Mouse (Mus musculus) layer of hippocampus, adult 11-12 months (tissue): ENCODE measurements at regions not wholly inside any gene's neighbourhood (a gene's known extent, or its start where the extent isn't known, plus 50 kb on each side); places are given as distances from the start of the nearest gene placed in this dataset.
"Not testable (repeated sequence)": the region's sequence is repeated elsewhere in the genome, so short reads cannot be mapped to it uniquely, and the experiment has no call there.

Experiments
- DNase-seq: peaks from one replicate; pipeline ENCODE4 v3.0.0; 2022; ENCODE audit warnings: low spot score

DNA sequence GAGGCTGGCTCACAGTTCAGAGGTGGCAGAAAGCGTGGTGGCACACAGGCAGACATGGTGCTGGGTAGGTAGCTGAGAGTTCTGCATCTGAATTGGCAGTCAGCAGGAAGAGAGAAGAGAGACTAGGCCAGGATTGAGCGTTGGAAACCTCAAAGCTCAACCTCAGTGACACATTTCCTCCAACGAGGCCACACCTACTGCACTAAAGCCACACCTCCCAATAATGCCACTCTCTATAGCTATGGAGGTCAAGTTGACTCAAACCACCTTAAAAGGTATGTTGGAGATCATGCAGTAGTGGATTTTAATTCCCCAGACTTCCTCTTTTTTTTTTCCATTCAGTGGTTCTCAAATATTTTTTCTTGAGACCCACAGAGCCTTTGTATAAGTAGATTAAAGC, 57.1 kb downstream of the Ccdc54 start:
- no peak for DNase-seq

DNA sequence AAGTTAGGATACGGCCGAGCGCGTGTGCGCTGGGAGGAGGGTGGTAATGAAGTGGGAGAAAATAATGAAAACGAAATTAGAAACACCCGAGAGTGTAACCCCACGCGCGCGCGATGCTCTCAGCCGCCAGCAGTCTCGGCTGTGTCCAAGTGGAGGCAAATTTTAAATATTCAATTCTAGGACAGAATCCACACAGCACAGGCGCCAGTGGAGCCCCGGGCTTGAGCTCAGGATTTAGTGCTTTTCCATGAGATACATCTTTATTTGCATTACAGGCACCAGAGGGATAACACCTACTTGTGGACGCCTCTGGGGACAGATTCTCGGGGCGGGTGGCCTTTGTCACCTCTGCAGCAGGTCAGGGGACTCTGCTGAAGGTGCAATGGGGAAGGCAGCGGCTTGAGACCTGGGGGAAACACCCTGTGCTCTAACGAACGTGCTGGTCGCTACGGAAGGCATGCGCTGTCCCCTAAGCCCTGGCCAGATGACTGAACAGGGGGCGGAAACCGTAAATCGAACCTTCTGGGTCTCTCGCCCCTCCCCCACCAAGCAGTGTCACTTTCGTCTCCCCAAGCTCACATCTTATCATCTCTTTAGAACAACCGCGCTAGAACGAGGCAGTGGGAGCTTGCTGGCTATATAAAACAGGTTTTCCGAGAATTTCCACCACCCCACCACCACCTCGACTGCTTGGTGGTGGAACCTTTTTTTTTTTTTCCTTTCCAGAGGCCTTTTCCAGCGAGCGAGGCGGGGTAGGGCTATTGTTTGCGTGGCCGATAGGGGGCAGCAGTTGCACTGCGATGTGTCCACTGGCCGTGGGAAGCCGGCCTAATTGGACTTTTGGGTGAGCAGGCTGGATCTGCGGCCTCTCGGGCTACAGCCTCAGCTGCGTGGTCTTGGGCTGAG, 61.2 kb downstream of the Ccdc54 start:
- DNase-seq = peak; percentile 87

DNA sequence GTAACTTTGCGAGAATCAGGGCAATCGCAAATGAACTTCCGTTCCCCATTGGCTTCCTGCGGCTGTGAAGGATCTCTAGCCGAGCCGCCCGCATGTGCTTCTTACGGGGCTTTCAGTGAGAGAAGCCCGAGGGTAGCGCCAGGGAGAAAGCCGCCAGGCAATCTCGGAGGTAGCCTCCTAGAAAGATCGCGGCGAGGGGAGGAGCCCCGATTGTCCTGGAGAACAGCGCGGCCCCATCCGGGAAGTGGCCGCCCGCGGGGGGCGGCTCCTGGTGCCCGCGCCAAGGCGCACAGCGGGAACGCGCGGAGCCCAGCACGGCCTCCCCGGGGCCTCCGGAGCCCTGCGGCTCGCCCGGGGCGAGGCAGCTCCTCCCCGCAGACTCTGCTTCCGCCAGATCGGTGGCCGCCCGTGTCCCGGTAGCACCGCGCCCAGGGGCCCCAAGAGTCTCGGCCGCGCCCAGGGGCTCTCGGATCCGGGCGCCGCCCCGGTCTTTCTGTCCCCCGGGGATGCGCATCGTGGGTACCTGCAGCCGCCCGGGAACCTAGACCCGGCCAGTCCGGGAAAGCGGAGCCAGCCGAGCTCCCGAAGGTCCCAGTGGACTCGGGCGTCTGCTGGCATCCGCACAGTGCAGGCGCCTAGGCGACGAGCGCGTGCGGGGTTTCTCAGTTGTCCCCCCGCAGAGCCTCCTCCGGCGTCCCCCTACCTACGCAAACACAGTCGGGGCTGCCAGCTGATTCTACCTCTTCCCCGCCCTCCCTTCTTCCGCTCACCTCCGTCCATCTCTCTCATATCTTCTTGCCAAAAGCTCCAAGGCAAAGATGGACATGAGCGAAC, 62.1 kb downstream of the Ccdc54 start:
- DNase-seq = peak; percentile 62

GRCm38 (mm10) chr16:50528355-50528676, 62.6 kb downstream of the Ccdc54 start:
- no peak for DNase-seq

- not testable (repeated sequence) for DNase-seq
Observed at GRCm38 (mm10) chr16:50526930-50527329, 64.0 kb downstream of the Ccdc54 start.

DNA sequence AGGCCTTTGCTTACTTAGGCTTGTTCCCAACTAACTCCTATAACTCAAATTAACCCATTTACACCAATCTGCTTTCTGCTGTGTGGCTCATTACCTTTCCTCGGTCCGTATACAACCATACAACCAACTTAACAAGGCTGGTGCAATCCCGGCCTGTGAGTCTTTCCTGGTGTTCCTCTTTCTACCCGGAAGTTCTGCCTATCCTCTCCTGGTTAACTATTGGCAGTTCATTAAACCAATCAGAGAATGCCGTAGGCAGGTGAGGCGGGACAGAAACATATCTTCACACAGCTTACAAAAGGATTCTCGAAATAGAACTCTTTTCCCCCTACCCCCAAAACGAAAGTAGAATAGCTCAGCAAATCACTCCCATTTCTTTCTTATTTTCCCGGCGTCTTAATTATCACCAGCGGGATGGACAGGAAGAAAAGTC, 65.0 kb downstream of the Ccdc54 start:
- DNase-seq = no peak

GRCm38 (mm10) chr16:50525504-50525903, 65.5 kb downstream of the Ccdc54 start:
- no peak for DNase-seq

- no peak for DNase-seq
Observed at GRCm38 (mm10) chr16:50519610-50520009, 71.3 kb downstream of the Ccdc54 start.

DNA sequence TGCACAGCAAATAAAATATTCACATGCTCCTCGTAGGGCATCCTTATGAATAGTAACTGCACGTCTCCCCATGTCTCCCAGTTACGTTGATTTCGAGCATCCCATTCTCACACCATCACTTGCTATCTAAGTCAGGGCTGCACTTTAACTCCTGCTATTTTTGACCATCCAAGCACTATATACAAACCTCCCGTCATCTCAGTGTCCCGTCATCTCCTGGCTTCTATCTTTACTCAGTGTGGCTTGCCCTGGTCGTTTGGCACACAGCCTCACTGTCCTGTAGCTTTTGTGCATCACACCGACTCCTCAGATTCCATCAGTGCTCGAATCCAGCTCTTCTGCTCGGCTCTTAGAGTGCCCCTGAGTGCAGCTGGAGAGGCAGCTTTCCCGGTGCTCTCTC, 74.4 kb downstream of the Ccdc54 start:
- no peak for DNase-seq

DNA sequence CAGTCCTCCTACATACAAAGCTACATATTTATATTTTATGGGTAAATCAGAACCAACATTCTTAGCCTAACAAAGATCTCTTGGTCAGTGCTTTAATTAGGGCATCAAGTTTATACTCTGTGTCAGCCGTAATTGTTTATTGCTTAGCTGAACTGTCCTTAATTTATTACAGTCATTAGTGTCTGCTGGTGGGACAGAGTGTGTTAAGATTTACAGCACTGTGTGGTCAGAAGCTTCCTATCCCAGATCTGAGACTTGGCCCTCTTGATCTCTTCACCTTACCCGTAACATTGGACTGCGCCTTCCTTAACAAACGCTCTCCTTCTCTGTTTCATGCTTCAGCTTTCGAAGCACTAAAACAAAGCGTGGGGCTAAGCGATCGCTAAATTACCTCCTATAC, 75.9 kb downstream of the Ccdc54 start:
- DNase-seq = no peak

GRCm38 (mm10) chr16:50512080-50512479, 78.9 kb downstream of the Ccdc54 start:
- no peak for DNase-seq

DNA sequence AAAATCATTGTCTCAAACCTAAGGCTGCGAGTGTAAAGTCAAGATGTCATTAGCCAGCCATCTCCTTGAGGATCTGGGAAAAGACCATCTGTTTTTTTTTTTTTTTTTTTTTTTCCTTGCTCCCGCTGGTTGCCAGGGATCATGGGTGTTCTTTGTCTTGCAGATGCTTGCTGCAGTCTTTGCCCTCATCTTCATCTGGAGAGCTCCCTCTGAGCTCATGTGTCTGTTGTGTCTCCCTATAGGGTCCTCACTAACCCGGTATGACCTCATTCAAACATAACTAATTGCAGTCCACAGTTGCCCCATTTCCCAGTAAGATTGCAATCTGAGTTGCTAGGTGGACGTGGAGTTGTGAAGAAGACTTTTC, 77.3 kb upstream of the Bbx start:
- no peak for DNase-seq

DNA sequence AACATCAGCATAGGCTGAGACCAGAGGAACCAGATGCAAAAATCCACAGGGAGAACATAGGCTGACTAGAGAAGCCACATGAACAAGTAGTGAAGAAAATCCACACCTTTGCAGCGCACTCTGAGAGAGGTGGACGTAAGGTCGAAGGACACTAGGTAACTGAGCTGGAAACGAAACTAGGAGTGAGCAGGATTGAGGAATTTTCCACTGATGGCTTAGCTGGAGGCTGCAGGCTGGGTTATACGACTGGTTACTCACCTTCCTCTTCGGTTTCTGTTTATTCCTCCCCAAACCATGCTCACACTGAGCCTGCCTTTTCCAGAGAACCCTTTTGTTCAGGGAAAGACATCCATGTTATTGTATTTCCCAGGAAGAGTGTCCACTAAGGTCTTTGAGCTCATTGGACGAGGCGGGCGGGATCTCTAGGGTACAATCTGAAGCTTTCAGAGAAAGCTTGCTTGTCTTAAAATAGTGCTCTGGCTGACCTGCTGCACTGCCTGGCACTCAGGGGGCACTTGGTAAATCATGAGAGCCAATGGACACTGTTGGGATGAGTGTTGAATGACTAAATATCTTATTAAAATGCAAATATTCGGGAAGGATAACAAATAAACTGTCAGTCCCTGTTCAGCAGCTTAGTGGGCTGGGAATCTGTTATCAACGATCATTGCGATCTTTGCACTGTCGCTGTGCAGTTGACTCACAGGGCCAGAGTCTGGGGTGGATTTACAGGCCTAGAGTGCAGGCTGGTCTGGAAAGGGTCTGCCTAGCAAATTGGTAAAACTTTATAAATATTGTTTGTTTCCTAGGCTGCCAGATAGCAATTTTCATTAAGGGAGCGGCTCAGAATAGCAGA, 76.7 kb upstream of the Bbx start:
- no peak for DNase-seq

DNA sequence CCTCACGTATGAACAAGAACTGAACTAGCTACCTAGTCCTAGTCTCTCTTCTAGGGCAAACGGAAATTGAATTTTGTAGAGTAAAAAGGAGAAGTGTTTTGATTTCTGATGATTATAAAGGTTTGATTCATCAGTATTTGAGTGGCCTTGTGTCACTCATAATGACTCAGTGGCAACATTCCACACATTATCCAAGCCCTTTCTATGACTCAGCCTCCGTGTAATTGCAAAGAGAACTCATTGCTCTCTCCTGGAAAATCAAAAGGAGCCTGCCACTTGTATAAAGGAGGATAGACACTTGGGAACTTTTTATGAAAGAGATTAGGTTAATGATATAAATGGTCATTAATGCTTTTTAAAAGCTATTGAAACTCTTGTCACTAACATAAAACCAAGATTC, 72.4 kb upstream of the Bbx start:
- DNase-seq = no peak

GRCm38 (mm10) chr16:50498909-50499308, 66.7 kb upstream of the Bbx start:
- no peak for DNase-seq

DNA sequence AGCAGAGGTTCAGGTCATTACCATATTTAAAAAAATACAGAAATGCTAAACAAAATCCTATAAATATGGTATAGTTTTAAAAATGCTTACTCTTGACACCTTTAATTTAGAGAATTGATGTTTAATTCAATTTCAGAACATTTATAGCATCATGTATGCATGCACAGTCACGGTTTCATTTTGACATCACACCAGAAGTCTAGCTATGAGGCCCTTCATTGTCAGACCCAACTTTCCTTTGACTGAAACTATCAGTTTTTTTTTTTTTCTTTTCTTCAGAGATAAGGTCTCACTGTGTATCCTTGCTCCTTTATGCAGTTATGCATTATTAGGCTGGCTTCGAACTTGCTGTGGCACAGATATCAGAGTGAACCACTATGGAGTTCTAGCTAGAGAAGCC, 61.5 kb upstream of the Bbx start:
- no peak for DNase-seq

DNA sequence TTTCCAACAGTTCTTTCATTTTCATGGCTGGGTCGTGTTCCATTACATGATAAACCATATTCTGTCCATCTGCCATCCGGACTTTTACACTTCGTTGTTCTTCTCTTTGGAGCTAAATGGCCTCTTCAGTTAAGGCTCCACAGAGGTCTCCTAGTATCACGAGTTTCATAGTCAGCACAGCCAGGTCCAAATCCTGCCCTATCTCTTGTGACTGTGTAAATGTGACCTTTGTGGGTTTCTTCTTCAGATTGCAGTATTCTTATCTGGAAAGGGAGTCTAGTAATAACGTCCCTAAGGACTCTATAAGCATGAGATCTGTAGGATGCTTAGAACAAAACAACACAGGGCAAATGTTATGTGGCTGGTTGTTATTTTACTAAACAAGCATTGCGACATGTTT, 57.1 kb upstream of the Bbx start:
- DNase-seq = no peak

DNA sequence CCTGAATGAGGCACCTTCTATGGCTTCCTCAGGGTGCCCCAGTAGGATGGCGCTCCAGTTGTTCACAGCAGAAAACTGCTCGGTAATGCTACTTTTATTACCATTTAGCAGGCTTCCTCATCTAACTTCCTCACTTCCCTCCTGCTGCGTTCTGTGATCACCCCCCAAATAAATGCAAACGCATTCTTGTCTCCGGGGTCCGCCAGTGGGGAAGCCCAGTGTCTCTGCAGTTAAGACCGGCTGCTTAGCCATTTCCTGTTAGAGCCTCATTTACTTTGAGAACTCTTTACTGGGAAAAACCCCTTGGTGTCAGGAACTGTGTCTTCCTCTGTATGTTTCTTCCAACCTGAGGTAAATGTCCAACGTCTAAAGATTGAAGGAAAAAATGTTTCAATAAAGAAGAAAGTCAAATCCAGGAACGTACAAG, 50.2 kb upstream of the Bbx start:
- no peak for DNase-seq
